8 mouse cellular contexts compared by ENCODE assay signal in genomic region chr9:53144266-53144665, GRCm38 (mm10).
DNase-seq lines count a peak whose midpoint lies in the region; ATAC-seq lines count a peak whose summit lies in the region.

No protein-coding gene starts in this region.

- no peaks in the 10 kb centered on the region for H3K4me1 ChIP-seq in limb, embryonic 11.5 days (ENCODE audit: control insufficient read depth, insufficient read depth, low read length)

- no peak overlapping the region for H3K4me2 ChIP-seq in limb, embryonic 11.5 days (ENCODE audit: low read depth, severe bottlenecking)

- ATAC-seq in cerebellum, adult (ENCODE audit: insufficient number of reproducible peaks, low FRiP score, low TSS enrichment), result no peak; the same call in 1 of the 2 replicates
- ATAC-seq in inflammation-experienced regulatory T-cells, adult 6 months, result peak; percentile 46
- ATAC-seq in limb, embryonic 11.5 days (ENCODE audit: insufficient number of reproducible peaks, low FRiP score, low TSS enrichment, low read depth), result no peak

- H3K9ac ChIP-seq in limb, embryonic 11.5 days (ENCODE audit: low read length), result no peak overlapping the region

- no peak overlapping the region for H3K27ac ChIP-seq in limb, embryonic 11.5 days (replicated peaks; ENCODE audit: low read depth, low read length)

- no peaks in the 10 kb centered on the region for H3K36me3 ChIP-seq in limb, embryonic 11.5 days (ENCODE audit: control insufficient read depth, insufficient read depth, low read length)

- peak; percentile 24 for DNase-seq in cerebellum, adult 11 months
- peak; percentile 28 for DNase-seq in CD4-positive helper T cell, adult 2 months (ENCODE audit: low read depth, low spot score)
- DNase-seq in brain, adult 2 months (ENCODE audit: low read depth, low spot score), result peak; percentile 80
- peak; percentile 54 for DNase-seq in fibroblast of lung, adult 2 months (ENCODE audit: low read depth)
- DNase-seq in limb, embryonic 11.5 days (ENCODE audit: low spot score), result peak; percentile 62
- peak; percentile 31 to 51 for DNase-seq in right cerebral cortex, postnatal 10 days (ENCODE audit: low spot score in 2 of 2)

- 44% methylated on average over 4 of the region's 4 CpGs for WGBS in limb, embryonic 11.5 days

- no peaks in the 10 kb centered on the region for H3K27me3 ChIP-seq in limb, embryonic 11.5 days (ENCODE audit: control insufficient read depth, insufficient read depth, low read length)

- H3K9me3 ChIP-seq in limb, embryonic 11.5 days (ENCODE audit: control insufficient read depth, low read length), result no peaks in the 10 kb centered on the region

- H3K4me3 ChIP-seq in limb, embryonic 11.5 days (ENCODE audit: low read depth, low read length), result no peak overlapping the region

Comparison
In these comparisons a context has a peak if more than half of its experiments do, and no peak if none do; other contexts are left out.
1. DNase-seq: peak in every context shown above with its lines; median percentile 80 in brain, adult 2 months; 62 in limb, embryonic 11.5 days; 54 in fibroblast of lung, adult 2 months; 41 in right cerebral cortex, postnatal 10 days; 28 in CD4-positive helper T cell, adult 2 months; 24 in cerebellum, adult 11 months.